Mouse (Mus musculus) macrophage (primary cell): ENCODE results near the gene Coq10b. TPM values are rescaled to one million over a fixed set of nuclear protein-coding genes. Genes with fewer than 3 reads are reported as not detected.
A peak's percentile ranks its signal among the peaks of the same experiment; 100 is the strongest.
"Not testable (repeated sequence)": the region's sequence is repeated elsewhere in the genome, so short reads cannot be mapped to it uniquely, and the experiment has no call there.

Source experiments
- H3K27ac ChIP-seq: fragments of 350-480 bp; formaldehyde crosslinking; 2 replicates; pipeline ENCODE4 v1.9.0; 2021
- H3K36me3 ChIP-seq: fragments of 350-480 bp; formaldehyde crosslinking; 2 replicates; pipeline ENCODE4 v1.9.0; 2021; ENCODE audit errors: inconsistent target
- H3K4me3 ChIP-seq: fragments of 350-480 bp; formaldehyde crosslinking; 2 replicates; pipeline ENCODE4 v1.9.0; 2021; ENCODE audit errors: inconsistent target
- H3K79me2 ChIP-seq: fragments of 350-480 bp; formaldehyde crosslinking; 2 replicates; pipeline ENCODE4 v1.9.0; 2021; ENCODE audit errors: inconsistent target
- WGBS: methylation state at CpG from one replicate; pipeline ENCODE4 v1.1.7; 2026; ENCODE audit warnings: inconsistent platforms; ENCODE audit not compliant: missing documents; 5-methylcytosine and 5-hydroxymethylcytosine counted together
- polyA plus RNA-seq: library from polyadenylated mRNA; stranded (reverse); fragments of 250-400 nt; gene quantifications from 3 replicates; pipeline ENCODE4 v1.2.4, GENCODE M21; 2018; ENCODE audit warnings: inconsistent platforms
- total RNA-seq, 78 experiments: library from RNA; depleted of rRNA; stranded (reverse); fragments of 250-400 nt; gene quantifications; 1 replicate in 9 of 78; 2 replicates in 24 of 78; 3 replicates in 43 of 78; 4 replicates in 2 of 78; pipeline ENCODE4 v1.2.4; 2018; ENCODE audit warnings: inconsistent platforms in 56 of 78

Gene Coq10b
- total RNA-seq (2018; cell fraction: chromatin; rRNA removed), result 100 to 1,000 TPM in 5 of 26 experiments, 10 to 100 TPM in 21; 16.5 to 228 (median 53.0) TPM
- total RNA-seq (2018; cell fraction: cytosol; rRNA removed), result 10 to 100 TPM; 17.3 to 73.9 (median 25.2) TPM
- total RNA-seq (2018; cell fraction: nucleus; rRNA removed), result 100 to 1,000 TPM in 5 of 26 experiments, 10 to 100 TPM in 21; 21.2 to 148 (median 48.1) TPM
- polyA plus RNA-seq, result 15.3 to 21.2 TPM (median 15.4 TPM) in 3 replicates

DNA sequence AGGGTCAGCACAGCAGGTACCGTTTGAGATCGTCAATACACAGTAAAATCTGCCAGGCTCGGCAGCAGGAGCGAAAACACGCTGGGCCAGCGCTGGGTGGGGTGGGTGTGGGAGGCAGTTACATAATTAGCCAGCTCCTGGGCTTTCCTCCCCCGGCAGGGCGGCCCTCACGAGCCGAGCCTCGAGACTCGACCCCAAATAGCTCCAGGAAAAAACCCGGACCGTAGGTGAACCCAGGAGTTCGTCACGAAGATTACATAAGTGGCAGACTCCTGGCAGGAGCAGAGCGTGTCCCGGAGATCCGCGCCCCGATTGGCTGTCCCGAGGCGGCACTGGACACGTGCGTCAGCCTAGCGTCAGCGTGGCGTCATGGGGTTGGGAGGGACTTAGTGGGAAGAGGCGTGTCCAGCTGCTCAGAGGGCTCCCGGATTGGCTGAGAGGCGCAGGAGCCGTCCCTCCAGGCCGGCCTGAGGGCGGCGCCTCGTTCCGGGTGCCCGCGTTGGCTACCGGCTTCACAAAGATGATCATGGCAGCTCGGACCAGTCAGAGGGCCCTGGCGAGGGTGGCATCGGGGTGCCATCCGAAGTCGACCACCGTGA lies at the start of gene Coq10b:
Coq10b (plus strand) TSS at position 416 of the 599 bp plus-strand sequence.
- peaks cover 38% of the 10 kb centered on the region for H3K79me2 ChIP-seq
- under 1% methylated on average over 46 of the region's 46 CpGs for WGBS
- H3K36me3 ChIP-seq, result no peaks in the 10 kb centered on the region
- peak within 1 kb of the TSS; percentile 42 for H3K27ac ChIP-seq
- H3K4me3 ChIP-seq, result peak within 1 kb of the TSS; percentile 52

DNA sequence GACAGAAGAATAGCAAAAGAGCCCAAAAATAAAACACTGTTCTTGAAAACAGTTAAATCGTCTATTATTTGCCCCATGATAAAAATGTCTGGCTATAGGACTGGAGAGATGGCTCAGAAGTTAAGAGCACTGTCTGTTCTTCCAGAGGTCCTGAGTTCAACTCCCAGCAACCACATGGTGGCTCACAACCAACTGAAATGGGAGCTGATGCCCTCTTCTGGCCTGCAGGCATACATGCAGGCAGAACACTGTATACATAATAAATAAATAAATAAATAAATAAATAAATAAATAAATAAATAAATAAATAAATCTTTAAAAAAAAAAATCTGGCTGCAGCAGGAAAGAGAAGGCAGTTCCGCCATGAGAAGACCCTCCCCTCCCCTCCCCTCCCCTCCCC lies 44.3 kb upstream of the Coq10b start:
- not testable (repeated sequence) for H3K27ac ChIP-seq, H3K4me3 ChIP-seq
- Histone ChIP-seq H3K36me3 (peaks cover 79% of the 10 kb centered on the region), H3K79me2 (peaks cover 68% of the 10 kb centered on the region)
- 86% methylated on average over 1 of the region's 2 CpGs for WGBS

DNA sequence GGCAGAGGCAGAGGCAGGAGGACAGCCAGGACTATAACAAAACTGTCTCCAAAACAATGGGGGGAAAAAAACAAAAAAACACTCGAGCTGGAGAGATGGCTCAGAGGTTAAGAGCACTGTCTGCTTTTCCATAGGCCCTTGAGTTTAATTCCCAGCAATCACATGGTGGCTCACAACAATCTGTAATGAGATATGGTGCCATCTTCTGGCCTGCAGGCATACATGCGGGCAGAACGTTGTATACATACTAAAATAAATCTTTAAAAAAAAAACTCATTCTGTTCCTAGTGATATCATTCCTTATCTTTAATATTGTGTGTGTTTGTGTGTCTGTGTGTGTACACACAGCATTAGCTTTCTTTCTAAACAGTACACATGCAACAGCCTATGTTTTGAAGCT lies 40.1 kb upstream of the Coq10b start:
- peaks cover 94% of the 10 kb centered on the region for H3K79me2 ChIP-seq
- WGBS, result 38% methylated on average over 3 of the region's 3 CpGs
- no peak overlapping the region for H3K4me3 ChIP-seq
- H3K27ac ChIP-seq, result no peak overlapping the region
- peaks cover 77% of the 10 kb centered on the region for H3K36me3 ChIP-seq

DNA sequence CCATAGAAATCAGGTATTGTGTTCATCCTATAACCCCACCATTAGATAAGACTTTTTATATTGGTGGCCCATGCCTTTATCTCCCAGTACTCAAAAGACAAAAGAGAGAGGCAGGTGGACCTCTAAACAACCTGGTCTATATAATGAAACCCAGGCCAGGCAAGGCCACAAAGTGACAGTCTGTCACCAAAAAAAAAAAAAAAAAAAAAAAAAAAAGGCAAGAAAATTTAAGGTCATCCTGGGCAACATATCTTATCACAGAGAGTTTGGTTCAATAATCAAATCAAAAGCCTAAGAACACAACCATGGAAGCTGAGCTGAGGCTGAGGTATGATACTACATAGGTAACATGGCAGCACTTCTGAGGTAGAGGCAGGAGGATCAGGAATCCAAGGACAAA lies 30.7 kb upstream of the Coq10b start:
- H3K36me3 ChIP-seq, result peaks cover 27% of the 10 kb centered on the region; the same call in 1 of the 2 replicates
- H3K79me2 ChIP-seq, result peaks cover 100% of the 10 kb centered on the region
- H3K27ac ChIP-seq, result no peak overlapping the region
- no peak overlapping the region for H3K4me3 ChIP-seq

DNA sequence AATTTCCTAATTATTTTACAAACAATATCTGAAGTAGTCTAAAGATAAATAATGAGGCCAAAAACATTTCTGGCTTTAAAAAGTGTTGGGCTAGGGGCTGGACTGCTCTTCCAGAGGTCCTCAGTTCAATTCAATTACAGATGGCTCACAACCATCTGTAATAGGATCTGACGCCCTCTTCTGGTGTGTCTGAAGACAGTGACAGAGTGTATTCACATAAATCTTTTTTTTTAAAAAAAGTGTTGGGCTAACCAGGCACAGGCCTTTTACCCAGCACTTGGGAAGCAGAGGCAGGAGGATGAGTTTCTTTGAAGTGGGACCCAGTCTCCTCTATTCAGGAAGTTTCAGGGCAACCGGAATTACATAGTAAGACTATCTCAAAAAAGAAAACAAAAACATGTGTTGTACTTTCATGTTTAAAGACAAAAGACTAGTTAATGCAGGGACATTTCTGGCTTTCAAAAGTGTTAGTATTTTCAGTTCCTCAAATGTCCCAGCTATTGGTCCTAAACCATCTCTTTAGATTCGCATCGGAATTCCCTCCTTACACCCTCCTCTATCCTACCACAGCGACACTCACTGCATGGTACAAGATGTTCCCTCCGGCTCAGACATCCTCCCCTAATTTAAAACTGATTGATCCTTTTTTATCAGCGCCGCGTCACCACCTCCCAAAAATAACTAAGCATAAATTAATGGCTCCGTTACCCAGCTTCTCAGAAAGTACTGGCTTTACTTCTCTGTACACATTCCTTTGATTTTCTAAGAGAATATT lies 26.7 kb upstream of the Coq10b start:
- Histone ChIP-seq H3K27ac (peak overlapping the region; percentile 69), H3K36me3 (no peaks in the 10 kb centered on the region), H3K4me3 (peak overlapping the region; percentile 95), H3K79me2 (peaks cover 63% of the 10 kb centered on the region)
- WGBS, result 3% methylated on average over 10 of the region's 10 CpGs

DNA sequence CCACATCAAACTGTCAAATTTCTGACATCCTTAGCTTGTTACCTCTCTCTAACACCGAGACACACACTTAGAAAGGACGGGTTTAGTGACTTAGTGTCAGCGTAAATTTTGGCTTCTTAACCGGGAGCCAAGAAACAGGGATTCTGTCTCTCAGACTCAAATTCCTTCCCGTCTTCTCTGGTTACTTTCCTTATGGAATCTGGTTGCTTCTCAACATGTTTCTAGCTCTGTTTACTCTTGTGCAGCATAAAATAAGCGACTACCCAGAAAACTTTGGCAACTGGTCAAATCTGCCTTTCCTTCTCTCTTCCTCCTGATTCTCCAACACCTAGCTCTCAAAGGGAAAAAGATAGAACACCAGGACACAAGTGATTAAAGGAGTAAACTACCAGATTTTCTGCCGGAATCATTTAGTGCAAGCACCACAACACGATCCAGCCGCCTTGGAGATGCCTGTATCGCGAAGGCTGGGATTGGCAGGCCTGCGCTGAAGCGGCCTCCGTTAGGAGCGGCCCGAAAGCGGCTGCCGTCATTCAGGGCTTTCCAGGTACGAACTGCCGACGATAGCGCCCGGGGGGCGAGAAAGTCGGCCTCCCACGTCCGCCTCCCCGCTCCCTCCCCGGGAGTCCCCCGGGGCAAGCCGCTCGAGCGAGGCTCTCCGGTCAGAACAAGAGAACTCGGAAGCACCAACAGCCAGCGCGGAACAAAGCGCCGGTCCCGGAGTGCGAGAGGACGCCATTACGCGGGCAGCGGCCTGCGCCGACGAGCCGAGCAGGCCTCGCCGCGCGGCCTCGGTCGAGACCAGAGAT lies 25.9 kb upstream of the Coq10b start:
- WGBS, result under 1% methylated on average over 42 of the region's 55 CpGs
- H3K27ac ChIP-seq, result peak overlapping the region; percentile 69

GRCm38 (mm10) chr1:55027253-55027801 lies 25.2 kb upstream of the Coq10b start, which contains the start of gene Sf3b1:
Gene Sf3b1, minus strand, starts transcription at chr1:55027481.
- Histone ChIP-seq H3K27ac (peak within 1 kb of the TSS; percentile 80), H3K79me2 (peaks cover 48% of the 10 kb centered on the region), H3K4me3 (peak within 1 kb of the TSS; percentile 95), H3K36me3 (no peaks in the 10 kb centered on the region)
- 2% methylated on average over 44 of the region's 46 CpGs for WGBS

More for the DNA sequence above, 25.9 kb upstream of the Coq10b start:
- H3K4me3 ChIP-seq, result peak overlapping the region; percentile 95
- no peaks in the 10 kb centered on the region for H3K36me3 ChIP-seq
- peaks cover 55% of the 10 kb centered on the region for H3K79me2 ChIP-seq

DNA sequence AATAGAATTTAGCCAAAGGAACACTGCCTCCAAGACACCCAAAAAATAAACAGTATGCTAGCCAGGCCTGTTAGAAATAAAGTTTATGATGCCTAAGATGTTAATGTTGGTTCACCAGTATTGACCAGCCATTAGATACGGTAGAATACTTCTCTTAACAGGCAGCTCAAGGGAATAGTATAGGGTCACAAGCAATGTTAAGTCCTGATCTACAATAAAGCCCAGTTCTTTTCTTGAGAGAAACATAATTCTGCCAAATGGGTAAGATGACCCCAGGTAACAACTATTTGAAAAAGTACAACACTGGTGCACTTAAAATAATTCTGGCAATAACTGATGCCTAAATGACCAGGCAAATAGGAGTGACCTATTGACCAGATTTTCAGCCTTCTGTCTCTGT lies 24.6 kb upstream of the Coq10b start:
- H3K27ac ChIP-seq, result peak overlapping the region; percentile 80
- 64% methylated on average over 1 of the region's 1 CpGs for WGBS
- peaks cover 42% of the 10 kb centered on the region for H3K79me2 ChIP-seq
- H3K36me3 ChIP-seq, result no peaks in the 10 kb centered on the region
- H3K4me3 ChIP-seq, result peak overlapping the region; percentile 95

DNA sequence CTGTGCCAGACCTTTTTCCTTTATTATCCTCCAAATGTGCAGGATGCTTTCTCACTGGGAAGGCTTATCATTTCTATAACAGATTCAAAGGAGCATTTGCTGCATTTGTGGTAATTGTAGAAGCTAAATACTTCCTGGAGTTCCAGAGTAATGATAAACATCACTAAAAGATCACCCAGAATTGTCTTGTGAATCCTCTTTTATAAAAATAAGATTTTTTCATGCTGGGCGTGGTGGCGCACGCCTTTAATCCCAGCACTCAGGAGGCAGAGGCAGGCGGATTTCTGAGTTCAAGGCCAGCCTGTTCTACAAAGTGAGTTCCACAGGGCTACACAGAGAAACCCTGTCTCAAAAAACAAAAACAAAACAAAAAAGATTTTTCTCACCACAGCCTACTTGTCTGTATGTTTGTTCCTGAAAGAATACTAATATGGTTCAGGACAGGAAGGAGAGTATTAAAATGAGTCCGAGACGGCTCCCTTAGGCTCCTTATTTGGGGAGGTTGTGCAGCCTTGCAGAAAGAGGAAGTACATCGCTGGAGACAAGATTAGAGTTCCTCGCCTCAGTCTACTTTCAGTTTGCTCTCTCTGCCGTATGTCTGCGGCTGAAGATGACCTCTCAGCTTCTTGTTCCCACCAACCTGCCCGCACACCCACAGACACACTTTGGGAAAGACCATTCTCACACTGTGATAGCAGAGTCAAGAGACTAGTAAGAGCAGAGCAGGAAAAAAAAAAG lies 23.9 kb upstream of the Coq10b start:
- 21% methylated on average over 11 of the region's 11 CpGs for WGBS
- Histone ChIP-seq H3K27ac (peak overlapping the region; percentile 80), H3K36me3 (no peaks in the 10 kb centered on the region), H3K79me2 (peaks cover 35% of the 10 kb centered on the region), H3K4me3 (peak overlapping the region; percentile 34)

GRCm38 (mm10) chr1:55029446-55029845 lies 23.1 kb upstream of the Coq10b start:
- Histone ChIP-seq H3K79me2 (peaks cover 27% of the 10 kb centered on the region), H3K27ac (peak overlapping the region; percentile 80), H3K4me3 (peak overlapping the region; percentile 34), H3K36me3 (no peaks in the 10 kb centered on the region)
- WGBS, result 67% methylated on average over 3 of the region's 4 CpGs

GRCm38 (mm10) chr1:55031026-55031779 lies 21.4 kb upstream of the Coq10b start:
- H3K79me2 ChIP-seq, result peaks cover 9% of the 10 kb centered on the region
- no peak overlapping the region for H3K27ac ChIP-seq
- no peaks in the 10 kb centered on the region for H3K36me3 ChIP-seq
- no peak overlapping the region for H3K4me3 ChIP-seq

GRCm38 (mm10) chr1:55039944-55040343 lies 12.6 kb upstream of the Coq10b start:
- 83% methylated on average over 1 of the region's 1 CpGs for WGBS
- Histone ChIP-seq H3K27ac (no peak overlapping the region), H3K79me2 (no peaks in the 10 kb centered on the region), H3K36me3 (no peaks in the 10 kb centered on the region), H3K4me3 (no peak overlapping the region)

GRCm38 (mm10) chr1:55041691-55042090 lies 10.9 kb upstream of the Coq10b start:
- WGBS, result 100% methylated on average over 4 of the region's 4 CpGs
- Histone ChIP-seq H3K36me3 (no peaks in the 10 kb centered on the region), H3K4me3 (no peak overlapping the region), H3K79me2 (no peaks in the 10 kb centered on the region), H3K27ac (no peak overlapping the region)
